Mouse (Mus musculus) hindbrain, embryonic 11.5 days (tissue): ENCODE measurements around the gene Ccdc62. TPM values are rescaled to one million over a fixed set of nuclear protein-coding genes. Genes with fewer than 3 reads are reported as not detected.

Experiments
- ATAC-seq: fragments of 200-750 bp; cut with Nextera tagmentation; 2 replicates; pipeline ENCODE4 v1.8.0; 2017; ENCODE audit warnings: mild to moderate bottlenecking, moderate TSS enrichment, moderate library complexity; ENCODE audit not compliant: low FRiP score
- DNase-seq: peaks from one replicate; pipeline ENCODE4 v3.0.0-alpha.2; 2015; ENCODE audit warnings: low spot score
- H3K27ac ChIP-seq: fragments of 300-500 bp; sonication (generic); 2 replicates; pipeline ENCODE4 v1.5.1; 2014; ENCODE audit warnings: mild to moderate bottlenecking, low read depth, low read length
- H3K27me3 ChIP-seq: fragments of 300-500 bp; sonication (generic); 2 replicates; pipeline ENCODE4 v1.6.1; 2014; ENCODE audit warnings: mild to moderate bottlenecking, low read length, moderate library complexity, mixed read lengths; ENCODE audit not compliant: control insufficient read depth, insufficient read depth
- H3K36me3 ChIP-seq: fragments of 300-500 bp; sonication (generic); 2 replicates; pipeline ENCODE4 v1.6.1; 2014; ENCODE audit warnings: mild to moderate bottlenecking, low read length, moderate library complexity, mixed read lengths; ENCODE audit not compliant: control insufficient read depth, insufficient read depth
- H3K4me1 ChIP-seq: fragments of 300-500 bp; sonication (generic); replicated peaks from 2 replicates; pipeline ENCODE4 v1.6.1; 2014; ENCODE audit warnings: low read length, mixed read lengths; ENCODE audit not compliant: control insufficient read depth, insufficient read depth
- H3K4me2 ChIP-seq: fragments of 300-500 bp; sonication (generic); replicated peaks from 2 replicates; pipeline ENCODE4 v1.6.1; 2014; ENCODE audit warnings: mild to moderate bottlenecking, low read depth, low read length
- H3K4me3 ChIP-seq: fragments of 300-500 bp; sonication (generic); 2 replicates; pipeline ENCODE4 v1.5.1; 2014; ENCODE audit warnings: low read depth, low read length
- H3K9ac ChIP-seq: fragments of 300-500 bp; sonication (generic); 2 replicates; pipeline ENCODE4 v1.6.1; 2014; ENCODE audit warnings: low read depth, low read length
- H3K9me3 ChIP-seq: fragments of 300-500 bp; sonication (generic); 2 replicates; pipeline ENCODE4 v1.6.1; 2016; ENCODE audit warnings: low read length; ENCODE audit not compliant: control insufficient read depth
- WGBS: fragments of 180-500 bp; shearing (Covaris S2); extraction: QIAGEN DNeasy Blood & Tissue Kit; methylation state at CpG from one replicate; pipeline ENCODE4 v1.1.7; 2014; 5-methylcytosine and 5-hydroxymethylcytosine counted together
- polyA plus RNA-seq: library from polyadenylated mRNA; unstranded; fragments of >200 nt; fragmentation: Nextera tagmentation; extraction: Ambion mirVana; gene quantifications from 2 replicates; pipeline ENCODE4 v1.2.1, GENCODE M21; 2014

Ccdc62 gene
- polyA plus RNA-seq, result 4.3 and 5.4 TPM in 2 replicates

GRCm38 (mm10) chr5:123930508-123930989 is at the start of gene Ccdc62:
Ccdc62 (plus strand) TSS chr5:123930679.
- WGBS, result 0% methylated on average over 51 of the region's 56 CpGs
- H3K4me3 ChIP-seq, result peak within 1 kb of the TSS; percentile 69
- H3K27ac ChIP-seq, result peak within 1 kb of the TSS; percentile 69
- 0 out of 2 replicates have a peak, but pooled peaks cover 3% of the 10 kb centered on the region for H3K36me3 ChIP-seq
- H3K4me2 ChIP-seq, result peak within 1 kb of the TSS; percentile 68
- peak within 1 kb of the TSS; percentile 92 for H3K9ac ChIP-seq
- ATAC-seq (peak; percentile 97), DNase-seq (peak; percentile 98)
- H3K9me3 ChIP-seq, result no peaks in the 10 kb centered on the region
- no peaks in the 10 kb centered on the region for H3K4me1 ChIP-seq
- no peaks in the 10 kb centered on the region for H3K27me3 ChIP-seq

GRCm38 (mm10) chr5:123880778-123881177 is 49.7 kb upstream of the Ccdc62 start:
- no peak overlapping the region for H3K9ac ChIP-seq
- WGBS, result 86% methylated on average over 13 of the region's 14 CpGs
- H3K4me3 ChIP-seq, result no peak overlapping the region
- no peak for ATAC-seq
- H3K4me2 ChIP-seq, result no peak overlapping the region
- no peaks in the 10 kb centered on the region for H3K9me3 ChIP-seq
- no peak for DNase-seq
- H3K27me3 ChIP-seq, result no peaks in the 10 kb centered on the region
- H3K36me3 ChIP-seq, result no peaks in the 10 kb centered on the region
- no peaks in the 10 kb centered on the region for H3K4me1 ChIP-seq
- H3K27ac ChIP-seq, result no peak overlapping the region

GRCm38 (mm10) chr5:123883891-123884290 is 46.6 kb upstream of the Ccdc62 start:
- ATAC-seq (no peak), DNase-seq (no peak)

GRCm38 (mm10) chr5:123884332-123884731 is 46.1 kb upstream of the Ccdc62 start:
- Histone ChIP-seq H3K9ac (no peak overlapping the region), H3K36me3 (no peaks in the 10 kb centered on the region), H3K4me2 (no peak overlapping the region), H3K27me3 (no peaks in the 10 kb centered on the region), H3K9me3 (no peaks in the 10 kb centered on the region), H3K4me1 (no peaks in the 10 kb centered on the region), H3K4me3 (no peak overlapping the region), H3K27ac (no peak overlapping the region)
- DNase-seq (no peak), ATAC-seq (no peak)
- 83% methylated on average over 10 of the region's 10 CpGs for WGBS

More at GRCm38 (mm10) chr5:123883891-123884290, 46.6 kb upstream of the Ccdc62 start:
- H3K27me3 ChIP-seq, result no peaks in the 10 kb centered on the region
- H3K9me3 ChIP-seq, result no peaks in the 10 kb centered on the region
- H3K36me3 ChIP-seq, result no peaks in the 10 kb centered on the region
- H3K4me2 ChIP-seq, result no peak overlapping the region
- 82% methylated on average over 7 of the region's 7 CpGs for WGBS
- H3K27ac ChIP-seq, result no peak overlapping the region
- no peaks in the 10 kb centered on the region for H3K4me1 ChIP-seq
- H3K4me3 ChIP-seq, result no peak overlapping the region
- no peak overlapping the region for H3K9ac ChIP-seq

GRCm38 (mm10) chr5:123886365-123886764 is 44.1 kb upstream of the Ccdc62 start:
- no peak for ATAC-seq
- 67% methylated on average over 3 of the region's 3 CpGs for WGBS

GRCm38 (mm10) chr5:123890312-123890711 is 40.2 kb upstream of the Ccdc62 start:
- no peak for ATAC-seq
- 71% methylated on average over 2 of the region's 2 CpGs for WGBS

More at GRCm38 (mm10) chr5:123886365-123886764, 44.1 kb upstream of the Ccdc62 start:
- no peak overlapping the region for H3K4me2 ChIP-seq
- H3K4me1 ChIP-seq, result no peaks in the 10 kb centered on the region
- no peaks in the 10 kb centered on the region for H3K27me3 ChIP-seq
- H3K36me3 ChIP-seq, result no peaks in the 10 kb centered on the region
- no peaks in the 10 kb centered on the region for H3K9me3 ChIP-seq
- no peak overlapping the region for H3K4me3 ChIP-seq
- no peak overlapping the region for H3K27ac ChIP-seq
- DNase-seq, result no peak
- H3K9ac ChIP-seq, result no peak overlapping the region

GRCm38 (mm10) chr5:123890987-123891386 is 39.5 kb upstream of the Ccdc62 start:
- Histone ChIP-seq H3K9ac (no peak overlapping the region), H3K4me3 (no peak overlapping the region), H3K27me3 (no peaks in the 10 kb centered on the region), H3K36me3 (no peaks in the 10 kb centered on the region), H3K27ac (no peak overlapping the region), H3K9me3 (no peaks in the 10 kb centered on the region), H3K4me1 (no peaks in the 10 kb centered on the region), H3K4me2 (no peak overlapping the region)
- ATAC-seq (no peak), DNase-seq (no peak)
- WGBS, result 76% methylated on average over 5 of the region's 5 CpGs

More at GRCm38 (mm10) chr5:123890312-123890711, 40.2 kb upstream of the Ccdc62 start:
- H3K4me2 ChIP-seq, result no peak overlapping the region
- H3K27me3 ChIP-seq, result no peaks in the 10 kb centered on the region
- no peaks in the 10 kb centered on the region for H3K9me3 ChIP-seq
- H3K27ac ChIP-seq, result no peak overlapping the region
- no peaks in the 10 kb centered on the region for H3K36me3 ChIP-seq
- no peak overlapping the region for H3K9ac ChIP-seq
- H3K4me1 ChIP-seq, result no peaks in the 10 kb centered on the region
- no peak overlapping the region for H3K4me3 ChIP-seq
- DNase-seq, result no peak

GRCm38 (mm10) chr5:123891669-123892068 is 38.8 kb upstream of the Ccdc62 start:
- no peak overlapping the region for H3K27ac ChIP-seq
- WGBS, result 50% methylated on average over 6 of the region's 6 CpGs
- H3K9me3 ChIP-seq, result no peaks in the 10 kb centered on the region
- H3K4me1 ChIP-seq, result no peaks in the 10 kb centered on the region
- H3K4me2 ChIP-seq, result no peak overlapping the region
- DNase-seq (peak; percentile 39), ATAC-seq (no peak)
- no peak overlapping the region for H3K4me3 ChIP-seq
- H3K27me3 ChIP-seq, result no peaks in the 10 kb centered on the region
- no peak overlapping the region for H3K9ac ChIP-seq
- no peaks in the 10 kb centered on the region for H3K36me3 ChIP-seq

- 95% methylated on average over 5 of the region's 5 CpGs for WGBS
- Histone ChIP-seq H3K9ac (no peak overlapping the region), H3K27me3 (no peaks in the 10 kb centered on the region), H3K4me1 (no peaks in the 10 kb centered on the region), H3K4me2 (no peak overlapping the region), H3K27ac (no peak overlapping the region), H3K4me3 (no peak overlapping the region), H3K9me3 (no peaks in the 10 kb centered on the region), H3K36me3 (no peaks in the 10 kb centered on the region)
- no peak for ATAC-seq
- no peak for DNase-seq
Measured at GRCm38 (mm10) chr5:123893520-123893919, 37.0 kb upstream of the Ccdc62 start.
